Mouse (Mus musculus) lung, embryonic 14.5 days (tissue): ENCODE results near the gene Gstm6. TPM values are rescaled to one million over a fixed set of nuclear protein-coding genes. Genes with fewer than 3 reads are reported as not detected.
"Not testable (repeated sequence)": the region's sequence is repeated elsewhere in the genome, so short reads cannot be mapped to it uniquely, and the experiment has no call there.

Source experiments
- ATAC-seq: fragments of 200-750 bp; cut with Nextera tagmentation; 2 replicates; pipeline ENCODE4 v1.8.0; 2017; ENCODE audit warnings: mild to moderate bottlenecking, moderate TSS enrichment, moderate library complexity; ENCODE audit not compliant: insufficient read depth
- DNase-seq: peaks from one replicate; pipeline ENCODE4 v3.0.0-alpha.2; 2015
- H3K27ac ChIP-seq: fragments of 300-500 bp; sonication (generic); 2 replicates; pipeline ENCODE4 v1.5.1; 2014; ENCODE audit warnings: low read depth, mild to moderate bottlenecking, moderate library complexity
- H3K27me3 ChIP-seq: fragments of 300-500 bp; sonication (generic); 2 replicates; pipeline ENCODE4 v1.6.1; 2014; ENCODE audit warnings: low read length, control low read depth; ENCODE audit not compliant: insufficient read depth
- H3K36me3 ChIP-seq: fragments of 300-500 bp; sonication (generic); 2 replicates; pipeline ENCODE4 v1.6.1; 2014; ENCODE audit warnings: control low read depth; ENCODE audit not compliant: insufficient read depth
- H3K4me1 ChIP-seq: fragments of 300-500 bp; sonication (generic); 2 replicates; pipeline ENCODE4 v1.6.1; 2014; ENCODE audit warnings: antibody characterized with exemption, control low read depth; ENCODE audit not compliant: insufficient read depth
- H3K4me2 ChIP-seq: fragments of 300-500 bp; sonication (generic); 2 replicates; pipeline ENCODE4 v1.6.1; 2014; ENCODE audit warnings: mild to moderate bottlenecking
- H3K4me3 ChIP-seq: fragments of 300-500 bp; sonication (generic); 2 replicates; pipeline ENCODE4 v1.5.1; 2014; ENCODE audit warnings: low read depth, low read length
- H3K9ac ChIP-seq: fragments of 300-500 bp; sonication (generic); 2 replicates; pipeline ENCODE4 v1.6.1; 2014
- H3K9me3 ChIP-seq: fragments of 300-500 bp; sonication (generic); 2 replicates; pipeline ENCODE4 v1.6.1; 2016; ENCODE audit warnings: low read depth, low read length, control low read depth
- CTCF ChIP-seq: IDR thresholded peaks from 2 replicates; pipeline ENCODE4 v1.5.1; 2016; ENCODE audit warnings: antibody characterized with exemption, low read depth
- WGBS: fragments of 180-500 bp; shearing (Covaris S2); extraction: QIAGEN DNeasy Blood & Tissue Kit; methylation state at CpG from one replicate; pipeline ENCODE4 v1.1.7; 2014; 5-methylcytosine and 5-hydroxymethylcytosine counted together
- polyA plus RNA-seq: library from polyadenylated mRNA; unstranded; fragments of >200 nt; fragmentation: Nextera tagmentation; extraction: Ambion mirVana; gene quantifications from 2 replicates; pipeline ENCODE4 v1.2.1, GENCODE M21; 2014

The Gstm6 gene
- polyA plus RNA-seq, 1 experiment from 2014 or later = 2.2 TPM

DNA sequence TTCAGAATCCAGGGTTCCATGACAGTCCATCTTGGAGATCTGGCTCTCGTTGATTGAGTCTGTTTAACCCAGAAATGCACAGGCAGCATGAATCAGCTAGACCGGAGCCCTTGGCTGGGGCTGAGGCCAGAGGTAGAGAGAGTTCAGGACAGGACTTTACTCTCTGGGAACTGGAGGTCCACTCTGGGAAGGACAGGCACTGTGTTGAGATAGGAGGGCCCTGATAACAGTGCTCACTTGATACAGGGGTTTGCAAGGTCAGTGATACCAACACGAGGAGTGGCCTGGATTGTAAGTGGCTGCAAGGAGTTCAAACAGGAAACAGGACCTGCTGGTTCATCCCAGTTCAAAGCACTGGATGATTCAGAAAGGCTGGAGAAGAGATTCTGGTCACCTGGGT, 34.1 kb upstream of the Gstm6 start:
- no peak for DNase-seq

DNA sequence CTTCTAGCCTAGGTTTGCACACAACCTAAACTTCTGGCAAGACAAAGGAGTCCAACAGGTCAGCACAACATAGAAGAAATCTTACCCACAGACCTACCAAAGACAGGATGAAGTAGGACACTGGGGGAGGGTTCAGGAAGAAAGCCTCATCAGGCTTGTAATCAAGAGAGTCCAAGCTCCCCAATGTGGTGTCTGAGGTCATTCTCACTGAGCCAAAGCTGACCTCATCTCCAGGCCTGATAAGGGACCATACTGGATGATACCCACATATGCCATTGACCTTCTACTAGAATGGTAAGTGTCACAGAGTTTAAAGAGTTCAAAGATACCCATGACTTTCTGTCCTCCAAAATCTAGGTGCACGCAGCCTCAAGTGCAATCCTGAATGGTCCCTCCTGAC, 30.7 kb upstream of the Gstm6 start:
- DNase-seq (no peak), ATAC-seq (no peak)
- Histone ChIP-seq H3K9me3 (no peaks in the 10 kb centered on the region), H3K4me3 (no peak overlapping the region), H3K4me2 (no peak overlapping the region), H3K9ac (no peak overlapping the region), H3K27me3 (no peaks in the 10 kb centered on the region), H3K27ac (no peak overlapping the region), H3K4me1 (no peaks in the 10 kb centered on the region), H3K36me3 (no peaks in the 10 kb centered on the region)
- no peak for TF ChIP-seq CTCF
- 91% methylated on average over 1 of the region's 1 CpGs for WGBS

More for the DNA sequence above, 34.1 kb upstream of the Gstm6 start:
- no peak overlapping the region for H3K27ac ChIP-seq
- no peak for TF ChIP-seq CTCF
- H3K27me3 ChIP-seq = no peaks in the 10 kb centered on the region
- no peak overlapping the region for H3K4me2 ChIP-seq
- no peak overlapping the region for H3K4me3 ChIP-seq
- no peak overlapping the region for H3K9ac ChIP-seq
- H3K36me3 ChIP-seq = no peaks in the 10 kb centered on the region
- ATAC-seq = no peak
- H3K9me3 ChIP-seq = no peaks in the 10 kb centered on the region
- H3K4me1 ChIP-seq = no peaks in the 10 kb centered on the region
- WGBS = 57% methylated on average over 3 of the region's 3 CpGs

GRCm38 (mm10) chr3:107972070-107972469, 28.5 kb upstream of the Gstm6 start:
- no peaks in the 10 kb centered on the region for H3K4me1 ChIP-seq
- DNase-seq = no peak
- no peak overlapping the region for H3K9ac ChIP-seq
- H3K36me3 ChIP-seq = no peaks in the 10 kb centered on the region
- TF ChIP-seq CTCF = no peak
- 74% methylated on average over 3 of the region's 3 CpGs for WGBS
- no peak overlapping the region for H3K27ac ChIP-seq
- H3K4me2 ChIP-seq = no peak overlapping the region
- H3K9me3 ChIP-seq = no peaks in the 10 kb centered on the region
- ATAC-seq = no peak
- H3K27me3 ChIP-seq = no peaks in the 10 kb centered on the region
- no peak overlapping the region for H3K4me3 ChIP-seq

DNA sequence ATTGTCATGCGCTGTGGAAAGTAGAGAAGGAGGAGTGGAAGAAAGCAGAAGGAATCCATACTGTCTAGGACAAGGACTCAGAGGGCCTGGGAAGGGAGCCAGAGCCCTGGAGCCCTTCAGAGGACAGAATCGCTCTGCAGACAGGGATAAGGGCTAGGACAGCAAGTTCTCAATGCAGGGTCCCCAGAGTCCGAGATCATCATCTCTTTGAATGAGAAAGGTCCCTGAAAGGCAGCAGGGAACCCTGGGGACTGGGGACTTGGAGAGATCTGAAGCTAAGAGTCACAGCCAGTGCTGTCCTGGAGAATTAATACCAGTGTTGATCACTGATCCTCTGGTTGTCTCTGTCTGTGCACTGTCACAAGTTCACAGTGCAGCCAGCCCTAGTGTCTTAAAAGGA, 27.6 kb upstream of the Gstm6 start:
- H3K4me1 ChIP-seq, H3K4me3 ChIP-seq, ATAC-seq, H3K9me3 ChIP-seq, DNase-seq, H3K36me3 ChIP-seq, H3K9ac ChIP-seq, H3K27me3 ChIP-seq, H3K4me2 ChIP-seq, H3K27ac ChIP-seq: not testable (repeated sequence)
- WGBS = 49% methylated on average over 3 of the region's 3 CpGs

- DNase-seq = no peak
- TF ChIP-seq CTCF = no peak
- Histone ChIP-seq H3K4me3 (no peak within 1 kb of the TSS), H3K27ac (no peak within 1 kb of the TSS), H3K9me3 (no peaks in the 10 kb centered on the region), H3K36me3 (no peaks in the 10 kb centered on the region), H3K4me2 (no peak within 1 kb of the TSS), H3K9ac (no peak within 1 kb of the TSS), H3K4me1 (no peaks in the 10 kb centered on the region), H3K27me3 (no peaks in the 10 kb centered on the region)
- no peak; the same call in 1 of the 2 replicates for ATAC-seq
- WGBS = 34% methylated on average over 13 of the region's 13 CpGs
Measured at GRCm38 (mm10) chr3:107968724-107969395, 25.3 kb upstream of the Gstm6 start, which contains the start of gene Gstm3. Gene Gstm3 (minus strand): TSS chr3:107969283.

DNA sequence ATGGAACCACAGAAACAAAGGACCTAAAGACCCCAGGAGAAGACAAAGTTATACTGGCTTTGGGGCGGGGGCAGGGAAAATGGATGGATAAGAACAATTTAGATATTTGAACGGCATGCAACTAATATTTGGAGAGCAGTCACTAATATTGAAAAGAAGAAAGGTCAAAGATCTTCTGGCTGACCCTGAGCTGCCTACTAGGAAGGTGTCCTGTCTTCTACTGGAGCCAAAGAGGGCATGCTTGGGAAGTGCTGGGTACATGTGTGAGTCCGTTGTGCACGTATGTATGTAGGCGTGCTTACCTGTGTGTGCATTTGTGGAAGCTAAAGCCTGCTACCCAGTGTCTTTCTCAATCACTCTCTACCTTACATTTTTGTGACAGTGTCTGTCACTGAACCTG, 23.1 kb upstream of the Gstm6 start:
- Histone ChIP-seq H3K4me1 (no peaks in the 10 kb centered on the region), H3K9me3 (no peaks in the 10 kb centered on the region), H3K4me3 (no peak overlapping the region), H3K9ac (no peak overlapping the region), H3K27ac (no peak overlapping the region), H3K27me3 (no peaks in the 10 kb centered on the region), H3K4me2 (no peak overlapping the region), H3K36me3 (no peaks in the 10 kb centered on the region)
- no peak for TF ChIP-seq CTCF
- no peak for DNase-seq
- ATAC-seq = no peak
- WGBS = 92% methylated on average over 5 of the region's 5 CpGs

- Histone ChIP-seq H3K27ac (no peak overlapping the region), H3K9me3 (no peaks in the 10 kb centered on the region), H3K4me1 (no peaks in the 10 kb centered on the region), H3K9ac (no peak overlapping the region), H3K27me3 (no peaks in the 10 kb centered on the region), H3K4me2 (no peak overlapping the region), H3K4me3 (no peak overlapping the region), H3K36me3 (no peaks in the 10 kb centered on the region)
- no peak for ATAC-seq
- 54% methylated on average over 1 of the region's 1 CpGs for WGBS
- DNase-seq = no peak
- TF ChIP-seq CTCF = no peak
Measured at GRCm38 (mm10) chr3:107965592-107965991, 22.0 kb upstream of the Gstm6 start.
